Mouse (Mus musculus) heart, adult 2 months (tissue): ENCODE data around the gene Fut2.

ENCODE experiments used
- EP300 ChIP-seq: fragments of 200-500 bp; IDR thresholded peaks from 2 replicates; pipeline ENCODE4 v1.6.1; 2011; ENCODE audit warnings: low read depth, low read length, control low read depth; ENCODE audit not compliant: insufficient read depth
- POLR2A ChIP-seq: fragments of 200-500 bp; IDR thresholded peaks from 2 replicates; pipeline ENCODE4 v1.6.1; 2011; ENCODE audit warnings: mild to moderate bottlenecking, low read depth, low read length, control low read depth; ENCODE audit not compliant: insufficient read depth

DNA sequence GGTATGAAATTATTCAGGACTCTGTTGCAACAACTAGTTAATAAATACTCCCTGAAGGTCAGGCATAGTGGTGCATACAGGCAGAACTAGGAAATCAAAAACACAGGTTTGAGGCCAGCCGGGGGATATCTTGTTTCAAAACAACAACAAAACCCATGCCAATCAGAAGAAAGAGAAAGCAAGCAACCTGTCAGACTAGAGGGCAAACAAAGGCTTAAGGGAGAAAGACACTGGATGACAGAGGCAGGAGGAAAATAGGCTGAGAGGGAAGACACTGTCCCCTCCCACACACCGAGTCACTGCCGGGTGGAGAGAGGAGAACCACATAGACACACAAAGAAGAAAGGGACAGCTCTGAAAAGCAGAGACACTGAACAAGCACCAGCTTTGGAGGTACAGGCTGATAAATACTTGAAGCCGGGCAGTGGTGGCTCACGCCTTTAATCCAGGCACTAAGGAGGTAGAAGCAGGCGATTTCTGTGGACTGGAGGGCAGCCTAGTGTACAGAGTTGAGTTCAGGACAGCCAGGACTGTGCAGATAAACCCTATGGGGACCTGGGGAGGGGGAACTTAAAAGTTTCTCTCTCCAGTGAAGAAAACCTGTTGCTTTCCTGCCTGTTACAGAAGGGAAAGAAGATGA, 47.8 kb upstream of the Fut2 start:
- TF ChIP-seq POLR2A (no peak), EP300 (no peak)
